Mouse (Mus musculus) megakaryocyte, embryonic 14.5 days (primary cell): Measurements from ENCODE around the gene B3gnt9.

Source experiments
- FLI1 ChIP-seq: IDR thresholded peaks from 2 replicates; pipeline ENCODE4 v1.6.1; 2012; ENCODE audit warnings: low read length, inconsistent platforms, mixed read lengths
- GATA1 ChIP-seq: IDR thresholded peaks from 3 replicates; pipeline ENCODE4 v1.6.1; 2012; ENCODE audit warnings: mixed read lengths, low read length, inconsistent platforms, borderline replicate concordance

DNA sequence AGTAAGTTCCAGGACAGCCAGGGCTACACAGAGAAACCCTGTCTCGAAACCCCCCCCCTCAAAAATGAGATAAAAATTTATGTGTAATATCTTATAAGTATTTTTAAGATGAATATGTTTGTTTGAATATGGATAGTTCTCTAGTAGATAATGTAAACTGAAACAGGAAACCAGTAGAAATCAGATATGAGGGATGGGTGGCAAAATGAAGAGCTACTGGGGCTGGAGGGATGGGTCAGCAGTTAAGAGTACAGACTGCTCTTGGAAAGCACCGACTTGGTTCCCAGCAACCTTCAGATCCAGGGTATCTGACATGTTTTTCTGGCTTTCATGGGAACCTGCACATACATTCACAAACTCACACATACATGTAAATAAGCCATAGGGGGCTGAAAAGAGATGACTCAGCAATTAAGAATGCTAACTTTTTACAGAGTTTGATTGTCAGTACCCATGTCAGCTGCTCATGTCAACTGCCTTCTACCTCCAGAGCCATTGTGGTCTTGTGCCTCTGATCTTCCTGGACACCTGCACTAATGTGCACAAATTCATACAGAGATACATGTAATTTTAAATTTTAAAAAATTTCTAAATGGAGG lies 47.2 kb downstream of the B3gnt9 start:
- TF ChIP-seq GATA1 = no peak
- no peak for TF ChIP-seq FLI1
